Mouse (Mus musculus) midbrain, embryonic 10.5 days (tissue): ENCODE measurements at regions not wholly inside any gene's neighbourhood (a gene's known extent, or its start where the extent isn't known, plus 50 kb on each side); places are given as distances from the start of the nearest gene placed in this dataset.

ENCODE experiments used
- DNase-seq: peaks from one replicate; pipeline ENCODE4 v3.0.0-alpha.2; 2017; ENCODE audit warnings: low spot score
- H3K27ac ChIP-seq: fragments of 300-500 bp; sonication (generic); replicated peaks from 2 replicates; pipeline ENCODE4 v1.5.1; 2016; ENCODE audit warnings: mild to moderate bottlenecking
- H3K27me3 ChIP-seq: fragments of 300-500 bp; sonication (generic); 2 replicates; pipeline ENCODE4 v1.6.1; 2016; ENCODE audit warnings: low read depth, mild to moderate bottlenecking; ENCODE audit not compliant: poor library complexity, severe bottlenecking
- H3K36me3 ChIP-seq: fragments of 300-500 bp; sonication (generic); 2 replicates; pipeline ENCODE4 v1.6.1; 2016; ENCODE audit warnings: mild to moderate bottlenecking, moderate library complexity
- H3K4me1 ChIP-seq: fragments of 300-500 bp; sonication (generic); 2 replicates; pipeline ENCODE4 v1.6.1; 2016
- H3K4me3 ChIP-seq: fragments of 300-500 bp; sonication (generic); 2 replicates; pipeline ENCODE4 v1.5.1; 2016; ENCODE audit warnings: mild to moderate bottlenecking, moderate library complexity
- H3K9me3 ChIP-seq: fragments of 300-500 bp; sonication (generic); replicated peaks from 2 replicates; pipeline ENCODE4 v1.6.1; 2016; ENCODE audit warnings: mild to moderate bottlenecking
- WGBS: fragments of 180-500 bp; shearing (Covaris S2); methylation state at CpG from one replicate; pipeline ENCODE4 v1.1.7; 2016; 5-methylcytosine and 5-hydroxymethylcytosine counted together

DNA sequence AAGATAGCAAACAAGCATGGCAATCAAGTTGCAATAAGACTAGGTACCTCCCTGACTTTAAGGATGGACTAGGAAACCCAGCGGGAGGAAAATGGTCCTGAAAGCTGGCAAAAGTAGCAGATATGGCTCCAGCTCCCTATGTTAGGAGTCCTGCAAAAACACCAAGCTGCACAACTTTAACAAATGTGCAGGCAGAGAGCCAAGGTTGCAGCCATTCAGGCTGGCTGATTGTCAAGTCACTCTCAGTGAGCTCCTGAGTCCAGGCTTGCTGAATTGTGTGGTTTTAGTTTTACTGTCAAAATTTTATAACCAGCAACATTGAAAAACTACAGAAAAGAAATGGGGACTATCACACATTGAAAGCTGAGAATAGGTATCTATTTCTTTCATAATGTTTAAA is 1122.8 kb upstream of the Slc10a2 start:
- H3K36me3 ChIP-seq = no peaks in the 10 kb centered on the region
- H3K9me3 ChIP-seq = no peaks in the 10 kb centered on the region
- H3K27me3 ChIP-seq = no peaks in the 10 kb centered on the region
- H3K4me1 ChIP-seq = no peaks in the 10 kb centered on the region
- no peak for DNase-seq
- 88% methylated on average over 1 of the region's 1 CpGs for WGBS
- H3K4me3 ChIP-seq = no peak overlapping the region
- no peak overlapping the region for H3K27ac ChIP-seq

DNA sequence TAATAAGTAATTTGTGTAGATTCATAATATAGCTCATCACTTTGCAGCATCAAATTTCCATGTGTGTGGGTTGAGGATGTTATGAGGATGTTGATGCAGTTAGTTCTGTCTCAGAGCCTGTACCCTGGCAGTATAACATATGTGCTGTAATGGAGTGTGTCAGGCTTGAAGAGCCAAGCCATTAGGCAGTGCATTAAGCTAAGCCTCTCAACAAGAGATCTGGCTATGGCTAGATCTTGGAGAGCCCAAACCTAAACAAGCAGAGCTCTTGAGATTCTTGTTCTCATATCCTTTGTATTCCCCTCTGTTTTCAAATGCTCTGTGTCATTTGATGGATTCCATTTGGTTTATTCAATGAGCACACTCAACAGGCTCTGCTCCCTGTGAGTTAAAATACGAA is 1120.0 kb upstream of the Slc10a2 start:
- H3K27me3 ChIP-seq = no peaks in the 10 kb centered on the region
- no peak for DNase-seq
- 95% methylated on average over 1 of the region's 1 CpGs for WGBS
- no peaks in the 10 kb centered on the region for H3K9me3 ChIP-seq
- no peak overlapping the region for H3K4me3 ChIP-seq
- H3K27ac ChIP-seq = no peak overlapping the region
- H3K36me3 ChIP-seq = no peaks in the 10 kb centered on the region
- H3K4me1 ChIP-seq = no peaks in the 10 kb centered on the region

DNA sequence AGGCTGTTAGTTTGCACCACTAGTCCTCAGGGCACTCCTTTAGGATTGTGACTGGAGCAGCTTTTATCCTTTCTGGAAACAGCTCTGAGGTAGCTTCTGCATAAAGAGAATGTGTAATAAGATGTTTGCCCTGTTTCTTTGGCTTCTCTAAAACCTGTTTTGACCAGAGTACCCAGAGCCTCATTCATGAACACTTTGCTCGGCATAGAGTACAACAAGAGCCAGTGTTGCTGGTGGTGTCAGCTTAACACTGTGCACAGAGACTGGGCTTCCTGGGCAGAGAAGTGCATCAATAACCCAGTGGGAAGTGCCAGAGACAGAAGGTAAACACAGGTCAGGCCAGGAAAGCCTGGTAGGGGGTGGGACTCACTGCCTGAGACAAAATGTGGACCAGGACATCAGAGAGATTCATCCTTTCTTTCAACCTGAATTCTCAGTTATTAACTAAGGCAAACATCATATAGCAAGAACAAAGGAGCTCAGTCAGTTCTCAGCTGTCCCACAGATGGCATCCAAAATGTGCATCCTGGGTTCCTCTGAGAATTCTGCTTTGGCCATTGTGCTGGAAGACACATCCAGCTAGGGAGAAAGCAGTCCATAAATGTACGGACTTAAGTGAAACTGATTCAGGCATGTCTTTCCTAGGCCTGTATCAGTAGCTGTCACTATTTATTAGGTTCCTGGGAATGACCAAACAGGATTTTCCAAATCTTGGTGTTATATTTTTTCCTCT is 1102.6 kb upstream of the Slc10a2 start:
- WGBS = 47% methylated on average over 2 of the region's 2 CpGs
- peaks cover 7% of the 10 kb centered on the region; the same call in 1 of the 2 replicates for H3K4me1 ChIP-seq
- no peaks in the 10 kb centered on the region for H3K9me3 ChIP-seq
- no peaks in the 10 kb centered on the region for H3K36me3 ChIP-seq
- peak overlapping the region; percentile 67; the same call in 1 of the 2 replicates for H3K27ac ChIP-seq
- no peaks in the 10 kb centered on the region for H3K27me3 ChIP-seq
- DNase-seq = no peak
- no peak overlapping the region for H3K4me3 ChIP-seq

DNA sequence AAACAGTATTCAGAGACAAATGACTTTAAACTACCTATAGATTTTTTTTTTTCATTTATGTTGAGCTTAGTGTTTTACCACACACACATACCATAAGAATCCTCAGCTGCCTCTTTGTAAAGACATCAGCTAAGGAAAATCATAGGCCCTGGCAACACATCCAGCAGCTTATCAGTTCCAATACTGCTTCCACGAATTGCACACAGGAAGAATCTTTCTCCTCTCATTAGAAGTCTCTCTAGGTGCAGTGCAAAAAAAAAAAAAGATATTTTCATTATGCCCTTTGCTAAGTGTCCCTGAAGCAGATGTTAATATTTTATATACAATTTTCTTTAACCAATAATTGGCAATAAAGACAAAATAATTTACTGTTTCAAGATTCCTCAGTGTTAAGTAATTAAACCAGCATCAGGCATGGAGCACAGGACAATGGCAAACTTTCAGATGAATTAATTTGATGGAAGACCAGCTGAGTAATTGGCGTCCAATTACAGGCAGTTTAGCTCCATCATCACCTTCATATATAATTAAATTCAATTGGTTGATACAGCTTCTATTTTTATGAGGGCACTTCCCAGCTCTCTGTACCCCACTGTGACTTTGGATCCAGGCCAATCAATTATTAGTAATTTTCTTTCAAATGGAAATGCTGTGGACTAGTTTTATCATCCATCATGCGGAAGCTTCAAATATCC is 1099.0 kb upstream of the Slc10a2 start:
- WGBS = 83% methylated on average over 3 of the region's 3 CpGs
- no peaks in the 10 kb centered on the region for H3K9me3 ChIP-seq
- H3K36me3 ChIP-seq = no peaks in the 10 kb centered on the region
- no peak for DNase-seq
- peaks cover 7% of the 10 kb centered on the region; the same call in 1 of the 2 replicates for H3K4me1 ChIP-seq
- no peaks in the 10 kb centered on the region for H3K27me3 ChIP-seq
- no peak overlapping the region for H3K4me3 ChIP-seq
- no peak overlapping the region for H3K27ac ChIP-seq

DNA sequence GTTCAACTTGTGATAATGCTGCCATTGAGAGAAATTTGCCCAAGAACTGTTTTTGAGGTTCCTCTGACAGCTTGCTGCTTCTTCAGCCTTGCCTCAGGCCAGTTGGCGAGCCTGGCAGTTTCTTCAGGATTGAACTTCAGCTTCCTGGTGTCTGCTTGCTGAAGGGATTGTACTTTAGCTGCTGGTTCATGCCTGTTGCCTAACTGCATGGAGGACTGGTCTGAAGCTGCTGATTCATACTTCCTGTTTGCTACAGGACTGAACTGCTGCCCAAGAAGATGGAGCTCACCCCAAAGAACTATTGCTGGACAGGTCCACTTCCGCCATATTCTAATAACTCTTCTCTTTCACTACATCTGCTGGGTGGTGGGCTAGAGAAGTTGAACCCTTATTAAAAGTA is 1086.3 kb upstream of the Slc10a2 start:
- 90% methylated on average over 2 of the region's 2 CpGs for WGBS

DNA sequence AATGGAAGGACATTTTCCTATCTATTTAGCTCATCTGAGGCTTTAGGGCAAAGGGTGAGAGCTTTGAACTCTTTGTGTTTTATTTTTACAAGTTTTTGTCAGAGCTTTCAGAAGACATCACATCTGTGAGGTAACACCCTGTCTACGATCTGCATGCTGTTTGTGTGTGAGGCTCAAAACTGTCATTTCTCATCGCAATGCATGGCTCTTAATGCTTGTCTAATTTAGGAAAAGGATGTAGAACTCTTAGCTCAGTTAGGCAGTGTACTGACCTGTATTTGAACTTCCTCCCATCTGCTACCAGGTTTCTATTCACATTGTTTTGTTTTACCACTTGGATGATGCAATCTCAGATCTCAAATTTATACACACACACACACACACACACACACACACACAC is 1083.3 kb upstream of the Slc10a2 start:
- H3K9me3 ChIP-seq = no peaks in the 10 kb centered on the region
- no peak for DNase-seq
- H3K4me1 ChIP-seq = no peaks in the 10 kb centered on the region
- H3K27ac ChIP-seq = no peak overlapping the region
- no peaks in the 10 kb centered on the region for H3K36me3 ChIP-seq
- H3K27me3 ChIP-seq = no peaks in the 10 kb centered on the region
- no peak overlapping the region for H3K4me3 ChIP-seq
- 87% methylated on average over 2 of the region's 2 CpGs for WGBS

More for the DNA sequence above, 1086.3 kb upstream of the Slc10a2 start:
- H3K27ac ChIP-seq = no peak overlapping the region
- H3K4me1 ChIP-seq = no peaks in the 10 kb centered on the region
- H3K9me3 ChIP-seq = no peaks in the 10 kb centered on the region
- H3K27me3 ChIP-seq = no peaks in the 10 kb centered on the region
- no peak overlapping the region for H3K4me3 ChIP-seq
- no peaks in the 10 kb centered on the region for H3K36me3 ChIP-seq
- no peak for DNase-seq

DNA sequence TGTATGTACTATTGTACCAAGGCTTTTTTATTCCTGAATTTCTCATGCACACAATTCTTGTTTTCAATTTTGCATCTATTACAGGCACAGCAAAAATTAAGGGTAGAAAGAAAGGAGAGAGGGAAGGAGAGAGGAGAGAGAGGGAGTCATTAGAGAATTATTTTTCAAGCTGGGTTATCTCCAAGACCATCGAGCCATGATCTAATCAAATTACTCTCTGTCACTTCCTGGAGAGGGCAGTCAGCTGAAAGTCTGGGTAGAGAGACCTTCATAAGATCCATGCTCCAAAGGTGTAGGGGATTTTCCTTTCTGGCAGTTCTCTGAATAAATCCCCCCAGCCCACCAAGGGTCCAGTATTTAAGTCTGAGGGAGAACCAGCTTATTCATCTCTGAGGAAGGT is 1081.4 kb upstream of the Slc10a2 start:
- Histone ChIP-seq H3K36me3 (no peaks in the 10 kb centered on the region), H3K4me1 (no peaks in the 10 kb centered on the region), H3K4me3 (no peak overlapping the region), H3K9me3 (no peaks in the 10 kb centered on the region), H3K27ac (no peak overlapping the region), H3K27me3 (no peaks in the 10 kb centered on the region)
- 87% methylated on average over 1 of the region's 1 CpGs for WGBS
- no peak for DNase-seq

DNA sequence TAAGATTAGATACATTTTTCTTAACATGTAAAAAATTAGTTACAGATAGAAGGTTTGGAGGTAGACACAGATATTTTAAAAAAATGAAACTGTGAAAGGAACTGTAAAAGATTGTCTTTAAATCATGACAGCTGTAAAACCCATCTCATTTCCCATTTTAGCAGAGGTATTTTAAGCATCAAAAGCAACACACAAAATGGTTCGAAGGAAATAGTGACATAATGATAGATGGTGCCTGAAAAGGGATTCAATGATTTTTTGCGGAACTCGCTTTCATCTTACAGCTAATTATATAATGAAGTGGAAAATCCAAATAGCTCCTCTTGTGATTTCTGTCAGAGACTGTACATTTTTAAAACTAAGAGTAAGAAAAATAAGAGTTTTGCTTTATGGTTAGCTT is 1074.5 kb upstream of the Slc10a2 start:
- Histone ChIP-seq H3K27ac (no peak overlapping the region), H3K27me3 (no peaks in the 10 kb centered on the region), H3K4me3 (no peak overlapping the region), H3K9me3 (no peaks in the 10 kb centered on the region), H3K36me3 (no peaks in the 10 kb centered on the region), H3K4me1 (no peaks in the 10 kb centered on the region)
- no peak for DNase-seq
- WGBS = 95% methylated on average over 3 of the region's 3 CpGs

DNA sequence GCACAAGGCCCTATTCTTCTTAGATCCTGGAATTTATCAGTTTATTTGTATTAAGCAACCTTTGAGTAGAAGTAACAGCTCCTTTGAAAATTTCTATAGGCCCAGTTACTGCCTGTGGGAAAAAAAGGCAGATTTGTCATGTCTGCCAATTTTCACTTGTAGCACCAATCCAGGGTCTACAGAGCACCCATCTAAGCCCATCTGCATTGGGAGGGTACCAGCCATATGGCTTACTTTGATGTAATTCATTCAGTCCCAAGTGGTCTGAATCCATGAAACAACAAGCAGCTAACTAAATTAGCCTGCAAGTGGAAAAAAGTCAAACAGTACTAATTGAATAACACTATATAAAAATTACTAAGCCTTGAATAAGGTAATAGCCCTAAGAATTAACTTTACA is 1061.3 kb upstream of the Slc10a2 start:
- Histone ChIP-seq H3K27ac (no peak overlapping the region), H3K4me3 (no peak overlapping the region), H3K27me3 (no peaks in the 10 kb centered on the region), H3K9me3 (no peaks in the 10 kb centered on the region), H3K4me1 (no peaks in the 10 kb centered on the region), H3K36me3 (no peaks in the 10 kb centered on the region)
- no peak for DNase-seq

DNA sequence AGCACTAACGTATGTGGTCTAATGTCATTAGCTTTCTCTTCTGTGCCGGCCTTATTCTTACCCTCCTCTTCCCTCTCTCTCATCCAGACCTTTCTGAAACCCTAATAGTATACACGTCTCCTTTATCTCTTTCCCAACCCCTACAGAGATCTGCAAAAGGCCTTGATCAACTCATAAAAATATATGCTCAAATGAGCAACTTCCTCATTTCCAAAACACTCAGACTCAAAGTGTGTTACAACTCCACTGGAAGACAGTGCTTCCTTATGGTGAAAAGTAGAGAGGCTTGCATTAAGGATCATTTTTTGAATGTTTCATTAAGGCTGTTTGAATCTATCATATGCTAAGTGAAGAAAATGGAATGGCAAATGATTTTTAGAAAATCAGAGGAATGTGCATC is 1060.1 kb upstream of the Slc10a2 start:
- Histone ChIP-seq H3K4me1 (no peaks in the 10 kb centered on the region), H3K4me3 (no peak overlapping the region), H3K27ac (no peak overlapping the region), H3K36me3 (no peaks in the 10 kb centered on the region), H3K9me3 (no peaks in the 10 kb centered on the region), H3K27me3 (no peaks in the 10 kb centered on the region)
- DNase-seq = no peak
- WGBS = 83% methylated on average over 3 of the region's 3 CpGs

DNA sequence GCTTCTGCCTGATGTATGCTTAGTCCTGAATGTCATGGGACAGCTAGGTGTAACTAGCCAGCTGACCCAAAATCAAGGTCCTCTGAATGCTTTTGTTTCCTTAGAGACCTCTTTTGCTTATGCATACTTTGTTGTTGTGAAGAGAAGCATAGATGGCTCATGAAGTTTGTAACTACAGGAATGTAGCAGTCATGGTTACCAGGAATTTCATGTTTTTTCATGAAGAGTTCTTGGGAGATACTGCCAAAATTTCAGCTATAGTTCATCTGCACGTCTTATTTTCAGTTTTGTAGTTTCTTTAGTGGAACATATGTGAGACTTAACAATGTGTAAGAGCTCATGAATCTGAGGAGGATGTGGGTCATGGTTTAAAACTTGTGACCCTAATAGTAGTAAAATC is 1059.6 kb upstream of the Slc10a2 start:
- Histone ChIP-seq H3K27ac (no peak overlapping the region), H3K36me3 (no peaks in the 10 kb centered on the region), H3K9me3 (no peaks in the 10 kb centered on the region), H3K27me3 (no peaks in the 10 kb centered on the region), H3K4me1 (no peaks in the 10 kb centered on the region), H3K4me3 (no peak overlapping the region)
- WGBS = 84% methylated on average over 1 of the region's 1 CpGs
- DNase-seq = no peak

DNA sequence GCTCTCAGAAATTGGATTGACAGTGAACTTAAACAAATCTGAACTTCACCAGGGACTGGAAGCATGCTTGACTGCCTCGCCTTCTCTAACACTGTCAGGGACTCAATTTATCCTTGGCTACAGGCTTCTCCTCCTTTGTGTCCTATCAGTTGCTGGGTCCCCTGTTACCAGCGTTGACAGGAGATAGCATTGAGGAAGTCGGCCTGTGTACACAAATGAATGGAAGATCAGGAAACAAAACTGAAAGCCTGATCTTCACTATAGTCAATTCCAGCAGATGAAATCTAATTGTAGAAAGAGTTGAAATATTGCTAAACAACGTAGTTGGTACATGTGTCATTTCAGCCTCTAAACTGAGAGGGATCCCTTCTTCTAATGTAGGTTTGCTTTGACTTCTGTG is 1039.4 kb upstream of the Slc10a2 start:
- no peaks in the 10 kb centered on the region for H3K4me1 ChIP-seq
- H3K4me3 ChIP-seq = no peak overlapping the region
- no peak for DNase-seq
- WGBS = 81% methylated on average over 4 of the region's 4 CpGs
- no peak overlapping the region for H3K27ac ChIP-seq
- no peaks in the 10 kb centered on the region for H3K9me3 ChIP-seq
- H3K36me3 ChIP-seq = no peaks in the 10 kb centered on the region
- H3K27me3 ChIP-seq = no peaks in the 10 kb centered on the region

DNA sequence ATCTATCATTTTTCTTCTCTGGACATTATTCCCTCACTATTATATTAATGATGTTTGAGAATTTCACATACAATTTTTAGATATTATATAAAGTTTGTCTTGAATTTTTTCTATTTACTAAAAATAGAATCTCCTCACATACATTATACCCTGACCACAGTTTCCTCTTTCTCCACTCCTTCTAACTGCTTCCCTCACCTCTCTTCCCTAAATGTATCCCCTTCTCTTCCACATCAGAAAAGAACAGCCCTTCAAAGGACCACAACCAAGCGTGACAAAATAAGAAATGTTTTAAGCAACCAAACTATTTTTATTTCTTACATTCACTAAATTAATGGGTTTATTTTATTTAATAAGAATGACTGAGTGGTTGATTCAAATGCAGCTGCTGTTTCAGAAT is 1034.9 kb upstream of the Slc10a2 start:
- WGBS = 84% methylated on average over 1 of the region's 1 CpGs
- DNase-seq = no peak
- Histone ChIP-seq H3K4me3 (no peak overlapping the region), H3K27ac (no peak overlapping the region), H3K36me3 (no peaks in the 10 kb centered on the region), H3K27me3 (no peaks in the 10 kb centered on the region; the same call in 1 of the 2 replicates), H3K4me1 (0 out of 2 replicates have a peak, but pooled peaks cover 2% of the 10 kb centered on the region), H3K9me3 (0 out of 2 replicates have a peak, but pooled peaks cover 4% of the 10 kb centered on the region)
